Mouse (Mus musculus) activated CD4-positive, CD25-positive, alpha-beta regulatory T cell, adult 4 months (primary cell): Measurements from ENCODE around the gene Ripk4. TPM values are rescaled to one million over a fixed set of nuclear protein-coding genes. Genes with fewer than 3 reads are reported as not detected.

Source experiments
- ATAC-seq: one replicate; pipeline ENCODE4 v1.8.0; 2017
- polyA plus RNA-seq, 2 experiments: library from polyadenylated mRNA; unstranded; fragments of 100-300 nt; shearing (Covaris generic); gene quantifications; one replicate each; pipeline ENCODE4 v1.2.1; 2017

Gene Ripk4
- polyA plus RNA-seq, result under 1 TPM in 1 of 2 experiments, not detected in 1; 0.25 TPM

- peak; percentile 73 for ATAC-seq
These were observed at the start of gene Ripk4 for GRCm38 (mm10) chr16:97763061-97763989. Gene Ripk4, minus strand, starts transcription at chr16:97763787.

GRCm38 (mm10) chr16:97808881-97809280 lies 45.3 kb upstream of the Ripk4 start:
- ATAC-seq, result no peak

GRCm38 (mm10) chr16:97805646-97806045 lies 42.1 kb upstream of the Ripk4 start:
- ATAC-seq, result no peak

GRCm38 (mm10) chr16:97804680-97805547 lies 41.3 kb upstream of the Ripk4 start:
- ATAC-seq, result peak; percentile 69

DNA sequence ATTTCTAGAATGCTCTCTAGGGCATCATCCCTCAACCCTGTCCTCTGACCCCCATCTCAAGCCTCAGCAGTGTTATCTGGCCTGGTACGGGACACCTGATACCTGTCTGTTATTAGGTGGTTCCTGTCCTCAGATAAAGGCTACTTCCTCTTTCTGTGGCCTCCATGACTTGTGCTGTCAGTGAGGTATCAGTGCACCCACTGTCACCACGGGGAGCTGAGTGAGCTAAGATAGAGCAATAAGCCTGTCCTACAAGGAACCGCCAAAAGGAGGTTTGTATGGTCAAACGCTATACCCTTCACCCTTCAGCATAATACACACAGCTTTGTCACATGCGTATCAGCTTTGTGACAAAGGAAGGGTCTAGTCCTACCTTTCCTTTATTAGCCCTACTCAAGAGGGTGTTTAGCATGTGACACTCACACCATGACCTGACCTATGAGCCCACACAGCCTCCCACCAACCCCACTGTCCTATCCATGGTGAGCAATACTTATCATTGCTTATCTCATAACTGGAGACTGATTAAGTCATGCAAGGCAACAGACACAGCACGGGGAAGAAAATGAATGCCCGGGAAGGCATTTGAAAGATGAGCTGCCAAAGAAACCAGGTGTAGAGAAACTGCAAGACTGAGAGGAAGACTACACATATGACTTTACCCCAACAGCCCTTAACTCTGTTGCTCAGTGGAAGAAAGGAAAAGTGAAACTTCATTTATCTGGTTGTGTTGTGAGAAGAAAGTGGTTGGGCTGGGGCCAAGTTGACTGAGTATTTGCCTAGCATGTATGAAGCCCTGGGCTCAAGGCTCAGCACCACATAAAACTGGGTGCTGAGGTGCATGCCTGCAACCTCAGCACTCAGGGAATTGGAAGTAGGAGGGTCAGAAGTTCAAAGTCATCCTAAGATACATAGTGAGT lies 34.6 kb upstream of the Ripk4 start:
- ATAC-seq, result peak; percentile 32

DNA sequence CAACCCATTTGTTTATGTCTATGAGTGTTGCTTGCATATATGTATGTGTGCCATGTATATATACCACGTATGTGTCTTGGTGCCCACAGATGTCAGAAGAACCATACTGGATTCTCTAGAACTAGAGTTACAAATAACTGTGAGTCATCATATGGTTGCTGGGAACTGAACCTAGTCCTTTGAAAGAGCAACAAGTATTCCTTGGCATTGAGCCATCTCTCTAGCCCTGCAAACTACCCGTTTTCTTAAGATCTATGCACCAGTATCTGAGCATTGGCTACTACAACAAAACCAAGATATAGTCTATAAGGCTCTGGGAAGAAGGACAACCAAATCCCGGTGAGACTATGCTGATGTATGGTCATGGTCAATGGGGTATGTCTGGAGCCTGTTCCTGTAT lies 33.6 kb upstream of the Ripk4 start:
- ATAC-seq, result no peak

DNA sequence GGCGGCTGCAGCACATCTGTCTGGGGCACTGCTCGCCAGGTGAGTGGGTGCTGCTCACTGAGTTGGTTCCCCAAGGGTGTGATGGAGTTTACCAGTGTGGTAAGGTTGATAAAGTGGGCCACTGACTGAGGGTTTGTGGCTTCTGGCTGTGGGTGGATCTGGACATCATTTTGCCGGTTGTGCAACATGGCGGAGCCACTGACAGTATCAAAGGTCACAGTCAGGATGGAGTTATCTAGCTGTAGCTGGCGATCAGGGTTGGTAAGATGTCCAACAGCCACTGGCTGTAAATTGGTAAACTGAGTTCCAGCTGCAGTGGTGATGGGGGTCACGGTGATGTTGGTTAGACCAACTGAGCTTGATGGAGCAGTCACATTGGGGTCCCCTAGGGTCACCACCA lies 30.7 kb upstream of the Ripk4 start:
- no peak for ATAC-seq

- no peak for ATAC-seq
These were observed 19.5 kb upstream of the Ripk4 start for GRCm38 (mm10) chr16:97783057-97783456.

- peak; percentile 90 for ATAC-seq
These were observed 14.9 kb upstream of the Ripk4 start for GRCm38 (mm10) chr16:97778353-97779025.

DNA sequence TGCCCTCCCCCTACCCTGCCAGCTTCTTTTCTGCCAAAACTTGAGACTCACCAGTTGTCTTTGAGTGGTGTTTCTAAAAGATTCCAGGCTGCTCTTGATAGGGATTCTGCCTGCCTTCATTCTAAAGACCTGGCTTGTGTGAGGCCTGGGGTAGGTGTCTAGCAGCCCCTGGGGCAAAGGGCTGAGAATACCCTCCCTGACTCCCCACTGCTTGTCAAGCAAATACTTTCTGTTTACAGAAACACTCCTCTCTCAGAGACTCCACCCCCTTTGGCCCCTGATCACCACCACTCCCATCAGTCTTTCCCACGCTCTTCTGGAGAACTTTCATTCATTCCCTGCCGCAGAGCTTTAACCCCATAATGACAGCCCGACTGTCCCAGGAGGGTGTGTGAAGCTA lies 2.9 kb upstream of the Ripk4 start:
- no peak for ATAC-seq

- ATAC-seq, result no peak
These were observed 1.0 kb upstream of the Ripk4 start for GRCm38 (mm10) chr16:97764626-97765025.

DNA sequence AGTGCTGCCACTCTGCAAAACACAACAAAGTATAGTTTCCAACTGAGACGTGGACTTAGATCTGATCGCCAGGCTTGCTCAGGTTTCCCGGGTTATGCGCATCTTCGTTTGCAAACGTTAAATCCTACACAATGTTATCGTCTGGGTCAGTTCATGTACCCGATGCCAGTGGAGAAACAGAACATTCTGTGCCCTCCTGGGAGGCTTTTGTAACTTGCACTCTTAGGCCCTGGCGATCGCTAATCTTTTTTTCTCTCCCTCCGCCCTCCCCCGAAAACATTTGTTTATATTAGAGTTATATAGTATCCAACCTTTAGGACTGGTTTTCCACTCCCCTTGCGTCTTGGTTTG lies 378 bp upstream of the Ripk4 start:
- ATAC-seq, result no peak

DNA sequence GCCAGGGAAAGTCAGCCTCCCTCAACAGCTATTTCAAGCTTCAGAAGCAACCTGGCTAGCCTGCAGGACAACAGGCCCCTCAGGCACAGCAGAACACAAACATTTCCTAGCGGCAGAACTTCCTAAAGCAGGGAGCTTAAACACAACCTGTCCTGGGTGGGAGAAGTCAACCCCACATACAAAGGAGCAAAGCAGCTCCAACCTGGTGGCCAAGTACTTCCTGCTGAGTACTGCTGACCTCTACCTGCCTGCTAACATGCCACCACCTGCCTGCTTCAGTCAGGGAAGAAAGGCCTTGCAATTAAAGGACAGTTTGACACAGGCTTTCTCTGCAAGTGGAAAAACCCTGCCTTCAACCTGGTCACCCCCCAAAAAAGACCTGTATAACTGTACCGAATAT lies 1.8 kb downstream of the Ripk4 start:
- ATAC-seq, result no peak

DNA sequence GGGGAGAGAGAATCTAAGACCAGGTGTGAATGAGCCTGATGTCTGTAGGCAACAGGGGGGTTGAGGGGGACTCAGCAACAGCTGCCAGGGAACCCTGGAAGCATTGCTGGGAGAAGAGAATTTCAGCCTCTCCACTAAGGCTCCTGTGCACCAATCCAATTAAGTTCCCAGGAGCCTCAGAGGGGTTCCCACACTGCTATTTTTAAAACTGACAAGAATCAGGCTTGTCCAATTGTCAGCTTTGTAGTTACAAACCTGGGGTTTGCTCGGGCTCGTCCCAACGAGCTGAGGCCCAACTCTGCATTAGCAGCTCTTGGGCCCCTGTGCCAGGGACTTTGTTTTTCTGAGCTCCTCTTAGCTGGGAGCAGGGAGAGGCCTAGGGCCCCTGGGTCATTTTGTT lies 3.9 kb downstream of the Ripk4 start:
- ATAC-seq, result no peak

DNA sequence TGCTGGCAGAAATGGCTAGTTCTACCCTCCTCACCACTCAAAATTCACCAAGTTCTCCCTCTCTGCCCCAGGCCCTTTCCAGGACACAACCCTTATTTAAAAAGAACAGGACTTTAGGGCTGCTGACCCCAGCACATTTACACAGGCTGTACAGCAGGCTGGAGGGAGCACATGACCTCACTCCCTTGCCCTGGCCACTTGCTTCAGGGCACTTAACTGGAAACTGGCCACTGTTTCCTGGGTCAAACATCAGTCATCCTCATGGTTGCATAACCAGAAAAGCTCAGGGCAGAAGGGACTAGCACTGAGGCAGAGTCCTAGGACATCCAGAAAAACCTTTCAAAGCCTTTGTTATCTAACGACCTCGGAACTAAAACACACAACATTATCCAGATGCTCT lies 5.3 kb downstream of the Ripk4 start:
- ATAC-seq, result no peak

- no peak for ATAC-seq
These were observed 7.1 kb downstream of the Ripk4 start for GRCm38 (mm10) chr16:97756460-97756859.

GRCm38 (mm10) chr16:97752316-97752941 lies 11.2 kb downstream of the Ripk4 start:
- ATAC-seq, result no peak

GRCm38 (mm10) chr16:97751884-97752283 lies 11.7 kb downstream of the Ripk4 start:
- ATAC-seq, result no peak

DNA sequence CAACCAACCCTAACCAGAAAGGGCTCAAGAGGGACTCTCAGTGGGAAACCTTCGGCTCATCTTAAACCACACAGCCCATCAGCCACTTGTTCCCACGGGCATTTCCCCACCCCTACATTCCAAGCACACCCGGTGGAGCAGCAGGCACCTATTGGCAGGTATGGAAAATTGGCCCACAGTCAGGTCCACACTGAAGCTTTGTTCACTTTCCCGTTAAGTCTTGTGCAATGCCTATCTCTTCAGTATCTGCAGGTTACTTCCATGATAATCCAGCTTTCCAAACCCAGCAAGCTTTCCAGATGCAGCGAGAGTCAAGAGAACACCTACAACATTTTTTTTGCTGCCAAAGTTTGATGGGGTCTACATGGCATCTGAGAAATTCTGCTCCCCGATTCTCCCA lies 15.2 kb downstream of the Ripk4 start:
- no peak for ATAC-seq

GRCm38 (mm10) chr16:97738030-97738429 lies 25.6 kb downstream of the Ripk4 start:
- no peak for ATAC-seq

GRCm38 (mm10) chr16:97736562-97736961 lies 27.0 kb downstream of the Ripk4 start:
- ATAC-seq, result no peak
